Mouse (Mus musculus): ENCODE results near the gene Msmb.

DNA sequence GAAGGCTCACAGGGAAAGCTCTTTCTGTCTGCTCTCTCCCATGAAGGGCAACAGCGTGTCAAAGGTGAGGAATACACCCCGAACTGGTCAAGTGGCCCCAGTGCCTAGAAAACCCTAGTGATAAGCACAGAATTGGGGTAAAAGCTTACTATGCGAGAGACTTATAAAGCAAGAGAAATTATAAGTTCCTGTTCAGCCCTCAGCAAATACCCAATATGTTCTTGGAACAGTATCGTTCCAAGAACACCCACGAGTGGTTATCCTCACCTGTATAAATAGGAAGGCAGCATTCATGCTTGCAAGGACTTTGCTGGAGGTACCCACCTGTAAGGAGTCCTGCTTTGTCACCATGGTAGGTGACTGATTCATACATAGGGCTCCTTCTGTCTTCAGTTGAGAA is at the start of gene Msmb:
- TF ChIP-seq POLR2A (IDR thresholded peaks at IDR 0.05; ENCODE audit: borderline replicate concordance, extremely low read depth, insufficient read depth, insufficient read length, poor library complexity, severe bottlenecking) = no peak
- TF ChIP-seq CTCF (IDR thresholded peaks at IDR 0.05; ENCODE audit: borderline replicate concordance, extremely low read depth, insufficient read depth, insufficient read length) = no peak
